Mouse (Mus musculus) urinary bladder, postnatal 36 days (tissue): ENCODE measurements around the gene Rassf1.
A peak's percentile ranks its signal among the peaks of the same experiment; 100 is the strongest.
"Not testable (repeated sequence)": the region's sequence is repeated elsewhere in the genome, so short reads cannot be mapped to it uniquely, and the experiment has no call there.

ENCODE experiments used
- DNase-seq, 2 experiments: peaks; one replicate each; pipeline ENCODE4 v3.0.0; 2022; ENCODE audit warnings: low spot score in 2 of 2, mixed read lengths in 1 of 2

The Rassf1 gene

GRCm38 (mm10) chr9:107555701-107556100, 4.3 kb downstream of the Rassf1 start:
- no peak for DNase-seq

- no peak for DNase-seq
Observed at GRCm38 (mm10) chr9:107556346-107556745, 5.0 kb downstream of the Rassf1 start.

- peak; percentile 89 to 95 for DNase-seq
Observed at GRCm38 (mm10) chr9:107563029-107563581, 11.8 kb downstream of the Rassf1 start, which contains the start of gene Tusc2. Tusc2 (plus strand) TSS chr9:107563255.

GRCm38 (mm10) chr9:107565556-107565955, 14.2 kb downstream of the Rassf1 start:
- DNase-seq: not testable (repeated sequence)

GRCm38 (mm10) chr9:107566041-107566709, 14.8 kb downstream of the Rassf1 start:
- DNase-seq: peak; percentile 76 to 85

- DNase-seq: no peak
Observed at GRCm38 (mm10) chr9:107566855-107567254, 15.5 kb downstream of the Rassf1 start.

GRCm38 (mm10) chr9:107567702-107568319, 16.5 kb downstream of the Rassf1 start, which contains the start of gene Hyal2:
Hyal2 (plus strand) TSS chr9:107567945.
- peak in 1 of 2 experiments; percentile 40 for DNase-seq

GRCm38 (mm10) chr9:107568331-107569261, 17.2 kb downstream of the Rassf1 start:
- peak; percentile 79 to 88 for DNase-seq

GRCm38 (mm10) chr9:107569270-107569669, 17.9 kb downstream of the Rassf1 start:
- no peak for DNase-seq

- DNase-seq: no peak
Observed at GRCm38 (mm10) chr9:107570016-107570415, 18.7 kb downstream of the Rassf1 start.

GRCm38 (mm10) chr9:107570845-107571244, 19.5 kb downstream of the Rassf1 start:
- DNase-seq: no peak

- no peak for DNase-seq
Observed at GRCm38 (mm10) chr9:107571534-107572326, 20.4 kb downstream of the Rassf1 start.

GRCm38 (mm10) chr9:107572327-107572662, 20.9 kb downstream of the Rassf1 start:
- no peak for DNase-seq

- DNase-seq: not testable (repeated sequence)
Observed at GRCm38 (mm10) chr9:107573774-107574173, 22.4 kb downstream of the Rassf1 start.

GRCm38 (mm10) chr9:107575579-107576356, 24.4 kb downstream of the Rassf1 start:
- DNase-seq: peak; percentile 74 to 76

GRCm38 (mm10) chr9:107576357-107577107, 25.2 kb downstream of the Rassf1 start, which contains the start of gene Hyal1:
Hyal1 (plus strand) TSS chr9:107576927.
- peak; percentile 81 to 88 for DNase-seq

- no peak for DNase-seq
Observed at GRCm38 (mm10) chr9:107577871-107578270, 26.5 kb downstream of the Rassf1 start.

GRCm38 (mm10) chr9:107578587-107578986, 27.2 kb downstream of the Rassf1 start, which contains the start of gene Naa80:
Naa80 (plus strand) TSS chr9:107578887.
- DNase-seq: no peak
